In the genomic region with DNA sequence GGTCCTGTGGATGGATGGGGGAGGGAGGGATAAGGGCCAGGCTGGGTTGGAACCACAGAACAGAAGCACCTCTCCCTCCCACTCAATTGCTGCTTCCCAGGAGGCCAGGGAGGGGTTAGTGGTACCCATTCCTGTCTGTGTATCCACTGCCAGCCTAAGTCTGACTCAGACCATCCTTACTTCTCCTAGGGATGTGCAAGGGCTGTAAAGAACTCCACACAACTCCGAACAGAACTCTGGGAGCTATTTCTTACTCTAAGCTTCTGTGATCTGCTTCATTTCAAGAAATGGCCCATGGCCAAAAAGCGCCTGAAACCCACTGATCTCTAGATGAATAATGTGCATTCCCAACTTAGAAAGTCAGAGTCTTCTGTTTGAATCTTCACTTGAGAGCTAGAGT, we compare ENCODE assay signal across 19 mouse cellular contexts.
"Had no signal": no experiment of that assay in that cellular context is flagged by ENCODE, and none has a peak within 500 bp of the region (broad histone marks: within the 10 kb centered on the region; RNA-seq: fewer than 3 reads in every experiment).

No protein-coding gene starts in this region.

- H3K9ac ChIP-seq: limb, embryonic 12.5 days; limb, embryonic 15.5 days; liver, embryonic 14.5 days; liver, postnatal 0 days; lung, embryonic 14.5 days; midbrain, embryonic 13.5 days had no signal

- H3K4me3 ChIP-seq: left cerebral cortex, adult 2 months; limb, embryonic 12.5 days; limb, embryonic 15.5 days; midbrain, embryonic 10.5 days; midbrain, embryonic 13.5 days had no signal

- H3K4me2 ChIP-seq: limb, embryonic 12.5 days; limb, embryonic 15.5 days; liver, embryonic 11.5 days; lung, embryonic 14.5 days; midbrain, embryonic 13.5 days had no signal

- H3K27me3 ChIP-seq: limb, embryonic 12.5 days; limb, embryonic 15.5 days; midbrain, embryonic 13.5 days had no signal

- ATAC-seq: liver, postnatal 0 days; lung, postnatal 0 days; midbrain, embryonic 13.5 days; midbrain, embryonic 16.5 days had no signal

- H3K36me3 ChIP-seq: limb, embryonic 12.5 days; limb, embryonic 15.5 days; midbrain, embryonic 10.5 days; midbrain, embryonic 13.5 days had no signal

- DNase-seq: kidney, adult 18-20 months; kidney, adult 9 months; kidney, postnatal 10 days; kidney, postnatal 36 days; layer of hippocampus, postnatal 36 days; liver, postnatal 0 days; lung, embryonic 14.5 days; thymus, adult 18-20 months; thymus, postnatal 36 days had no signal

- H3K4me1 ChIP-seq: limb, embryonic 12.5 days; limb, embryonic 15.5 days; midbrain, embryonic 10.5 days; midbrain, embryonic 13.5 days had no signal

- H3K9me3 ChIP-seq: limb, embryonic 12.5 days; limb, embryonic 15.5 days; midbrain, embryonic 10.5 days; midbrain, embryonic 13.5 days had no signal

- H3K27ac ChIP-seq: left cerebral cortex, adult 2 months; limb, embryonic 12.5 days; limb, embryonic 15.5 days; liver, embryonic 14.5 days; macrophage; midbrain, embryonic 10.5 days; midbrain, embryonic 13.5 days had no signal
